Mouse (Mus musculus) hindbrain, embryonic 13.5 days (tissue): Measurements from ENCODE around the gene C2cd4a. TPM values are rescaled to one million over a fixed set of nuclear protein-coding genes. Genes with fewer than 3 reads are reported as not detected.

Experiments
- ATAC-seq: fragments of 200-750 bp; cut with Nextera tagmentation; 2 replicates; pipeline ENCODE4 v1.8.0; 2017; ENCODE audit warnings: moderate TSS enrichment; ENCODE audit not compliant: low FRiP score
- H3K27ac ChIP-seq: fragments of 300-500 bp; sonication (generic); 2 replicates; pipeline ENCODE4 v1.5.1; 2015; ENCODE audit warnings: inconsistent platforms, mild to moderate bottlenecking, moderate library complexity
- H3K27me3 ChIP-seq: fragments of 300-500 bp; sonication (generic); 2 replicates; pipeline ENCODE4 v1.6.1; 2015; ENCODE audit warnings: mild to moderate bottlenecking, inconsistent platforms
- H3K36me3 ChIP-seq: fragments of 300-500 bp; sonication (generic); 2 replicates; pipeline ENCODE4 v1.6.1; 2015; ENCODE audit warnings: mild to moderate bottlenecking, inconsistent platforms
- H3K4me1 ChIP-seq: fragments of 300-500 bp; sonication (generic); replicated peaks from 2 replicates; pipeline ENCODE4 v1.6.1; 2015; ENCODE audit warnings: inconsistent platforms
- H3K4me2 ChIP-seq: fragments of 300-500 bp; sonication (generic); 2 replicates; pipeline ENCODE4 v1.6.1; 2015; ENCODE audit warnings: inconsistent platforms, mild to moderate bottlenecking, moderate library complexity
- H3K4me3 ChIP-seq: fragments of 300-500 bp; sonication (generic); 2 replicates; pipeline ENCODE4 v1.5.1; 2015; ENCODE audit warnings: mild to moderate bottlenecking, inconsistent platforms
- H3K9ac ChIP-seq: fragments of 300-500 bp; sonication (generic); 2 replicates; pipeline ENCODE4 v1.6.1; 2015; ENCODE audit warnings: mild to moderate bottlenecking, inconsistent platforms
- H3K9me3 ChIP-seq: fragments of 300-500 bp; sonication (generic); 2 replicates; pipeline ENCODE4 v1.6.1; 2016; ENCODE audit warnings: inconsistent platforms
- WGBS: fragments of 180-500 bp; shearing (Covaris S2); methylation state at CpG from one replicate; pipeline ENCODE4 v1.1.7; 2015; 5-methylcytosine and 5-hydroxymethylcytosine counted together
- polyA plus RNA-seq: library from polyadenylated mRNA; unstranded; fragments of >200 nt; fragmentation: Nextera tagmentation; extraction: Ambion mirVana; gene quantifications from 2 replicates; pipeline ENCODE4 v1.2.1, GENCODE M21; 2015

C2cd4a gene
- 0.35 TPM in 1 of 2 replicates, not detected in the other for polyA plus RNA-seq

- peak within 1 kb of the TSS; percentile 74 for H3K4me2 ChIP-seq
- H3K9ac ChIP-seq, result peak within 1 kb of the TSS; percentile 70
- peaks cover 59% of the 10 kb centered on the region for H3K27me3 ChIP-seq
- H3K36me3 ChIP-seq, result no peaks in the 10 kb centered on the region
- peak within 1 kb of the TSS; percentile 44; the same call in 1 of the 2 replicates for H3K27ac ChIP-seq
- no peaks in the 10 kb centered on the region for H3K9me3 ChIP-seq
- H3K4me3 ChIP-seq, result peak within 1 kb of the TSS; percentile 55
- WGBS, result 5% methylated on average over 20 of the region's 20 CpGs
- ATAC-seq, result no peak
- H3K4me1 ChIP-seq, result peaks cover 20% of the 10 kb centered on the region
These were observed at the start of gene C2cd4a for GRCm38 (mm10) chr9:67832046-67832605. Gene C2cd4a (minus strand): TSS chr9:67832330.

GRCm38 (mm10) chr9:67878197-67878769, 46.2 kb upstream of the C2cd4a start:
- H3K27ac ChIP-seq, result no peak overlapping the region
- WGBS, result 91% methylated on average over 11 of the region's 11 CpGs
- H3K9ac ChIP-seq, result no peak overlapping the region
- H3K36me3 ChIP-seq, result peaks cover 12% of the 10 kb centered on the region
- H3K9me3 ChIP-seq, result no peaks in the 10 kb centered on the region
- no peak for ATAC-seq
- no peak overlapping the region for H3K4me3 ChIP-seq
- no peaks in the 10 kb centered on the region for H3K4me1 ChIP-seq
- H3K4me2 ChIP-seq, result no peak overlapping the region
- no peaks in the 10 kb centered on the region for H3K27me3 ChIP-seq

GRCm38 (mm10) chr9:67877081-67877718, 45.1 kb upstream of the C2cd4a start:
- 86% methylated on average over 14 of the region's 14 CpGs for WGBS
- H3K9me3 ChIP-seq, result no peaks in the 10 kb centered on the region
- no peak overlapping the region for H3K27ac ChIP-seq
- no peak for ATAC-seq
- H3K4me3 ChIP-seq, result no peak overlapping the region
- H3K4me1 ChIP-seq, result no peaks in the 10 kb centered on the region
- no peaks in the 10 kb centered on the region for H3K27me3 ChIP-seq
- no peak overlapping the region for H3K4me2 ChIP-seq
- peaks cover 12% of the 10 kb centered on the region for H3K36me3 ChIP-seq
- H3K9ac ChIP-seq, result no peak overlapping the region

GRCm38 (mm10) chr9:67875337-67875736, 43.2 kb upstream of the C2cd4a start:
- no peak overlapping the region for H3K4me2 ChIP-seq

GRCm38 (mm10) chr9:67874522-67875222, 42.5 kb upstream of the C2cd4a start:
- Histone ChIP-seq H3K4me3 (no peak overlapping the region), H3K4me1 (no peaks in the 10 kb centered on the region), H3K9ac (no peak overlapping the region), H3K4me2 (no peak overlapping the region), H3K27me3 (no peaks in the 10 kb centered on the region), H3K36me3 (peaks cover 12% of the 10 kb centered on the region), H3K9me3 (no peaks in the 10 kb centered on the region), H3K27ac (no peak overlapping the region)
- 74% methylated on average over 7 of the region's 7 CpGs for WGBS
- no peak for ATAC-seq

More at GRCm38 (mm10) chr9:67875337-67875736, 43.2 kb upstream of the C2cd4a start:
- 59% methylated on average over 2 of the region's 2 CpGs for WGBS
- H3K9me3 ChIP-seq, result no peaks in the 10 kb centered on the region
- H3K36me3 ChIP-seq, result peaks cover 12% of the 10 kb centered on the region
- H3K9ac ChIP-seq, result no peak overlapping the region
- no peaks in the 10 kb centered on the region for H3K4me1 ChIP-seq
- ATAC-seq, result no peak
- H3K4me3 ChIP-seq, result no peak overlapping the region
- no peaks in the 10 kb centered on the region for H3K27me3 ChIP-seq
- no peak overlapping the region for H3K27ac ChIP-seq

- no peak overlapping the region for H3K4me2 ChIP-seq
- H3K4me3 ChIP-seq, result no peak overlapping the region
These were observed 37.7 kb upstream of the C2cd4a start for GRCm38 (mm10) chr9:67869691-67870450.

GRCm38 (mm10) chr9:67867411-67867810, 35.3 kb upstream of the C2cd4a start:
- H3K9ac ChIP-seq, result no peak overlapping the region
- no peaks in the 10 kb centered on the region for H3K27me3 ChIP-seq
- no peak overlapping the region for H3K27ac ChIP-seq
- no peaks in the 10 kb centered on the region for H3K4me1 ChIP-seq
- no peak overlapping the region for H3K4me3 ChIP-seq
- H3K36me3 ChIP-seq, result no peaks in the 10 kb centered on the region
- no peaks in the 10 kb centered on the region for H3K9me3 ChIP-seq
- 83% methylated on average over 6 of the region's 6 CpGs for WGBS
- ATAC-seq, result no peak
- no peak overlapping the region for H3K4me2 ChIP-seq

More at GRCm38 (mm10) chr9:67869691-67870450, 37.7 kb upstream of the C2cd4a start:
- no peaks in the 10 kb centered on the region; the same call in 1 of the 2 replicates for H3K36me3 ChIP-seq
- no peak for ATAC-seq
- no peak overlapping the region for H3K9ac ChIP-seq
- WGBS, result 90% methylated on average over 16 of the region's 16 CpGs
- no peaks in the 10 kb centered on the region for H3K4me1 ChIP-seq
- H3K9me3 ChIP-seq, result no peaks in the 10 kb centered on the region
- H3K27ac ChIP-seq, result no peak overlapping the region
- H3K27me3 ChIP-seq, result no peaks in the 10 kb centered on the region

GRCm38 (mm10) chr9:67865411-67865810, 33.3 kb upstream of the C2cd4a start:
- 70% methylated on average over 7 of the region's 7 CpGs for WGBS
- H3K27me3 ChIP-seq, result no peaks in the 10 kb centered on the region
- ATAC-seq, result no peak

GRCm38 (mm10) chr9:67864011-67864410, 31.9 kb upstream of the C2cd4a start:
- H3K9me3 ChIP-seq, result no peaks in the 10 kb centered on the region
- H3K4me2 ChIP-seq, result no peak overlapping the region
- no peak for ATAC-seq
- 38% methylated on average over 4 of the region's 4 CpGs for WGBS
- H3K27ac ChIP-seq, result no peak overlapping the region
- no peaks in the 10 kb centered on the region for H3K27me3 ChIP-seq
- peaks cover 5% of the 10 kb centered on the region; the same call in 1 of the 2 replicates for H3K36me3 ChIP-seq
- H3K4me1 ChIP-seq, result no peaks in the 10 kb centered on the region
- H3K4me3 ChIP-seq, result no peak overlapping the region
- no peak overlapping the region for H3K9ac ChIP-seq

More at GRCm38 (mm10) chr9:67865411-67865810, 33.3 kb upstream of the C2cd4a start:
- Histone ChIP-seq H3K4me2 (no peak overlapping the region), H3K4me1 (no peaks in the 10 kb centered on the region), H3K4me3 (no peak overlapping the region), H3K27ac (no peak overlapping the region), H3K36me3 (peaks cover 5% of the 10 kb centered on the region; the same call in 1 of the 2 replicates), H3K9ac (no peak overlapping the region), H3K9me3 (no peaks in the 10 kb centered on the region)

GRCm38 (mm10) chr9:67863332-67863731, 31.2 kb upstream of the C2cd4a start:
- H3K4me1 ChIP-seq, result no peaks in the 10 kb centered on the region
- no peak overlapping the region for H3K4me2 ChIP-seq
- no peaks in the 10 kb centered on the region for H3K27me3 ChIP-seq
- H3K27ac ChIP-seq, result no peak overlapping the region
- WGBS, result 96% methylated on average over 5 of the region's 5 CpGs
- no peaks in the 10 kb centered on the region for H3K9me3 ChIP-seq
- no peak overlapping the region for H3K4me3 ChIP-seq
- no peak for ATAC-seq
- H3K36me3 ChIP-seq, result peaks cover 6% of the 10 kb centered on the region
- no peak overlapping the region for H3K9ac ChIP-seq

- Histone ChIP-seq H3K9me3 (no peaks in the 10 kb centered on the region), H3K9ac (no peak overlapping the region), H3K4me1 (no peaks in the 10 kb centered on the region), H3K4me3 (no peak overlapping the region), H3K27ac (no peak overlapping the region), H3K36me3 (peaks cover 21% of the 10 kb centered on the region), H3K27me3 (no peaks in the 10 kb centered on the region), H3K4me2 (no peak overlapping the region)
- no peak for ATAC-seq
- WGBS, result 93% methylated on average over 2 of the region's 2 CpGs
These were observed 28.1 kb upstream of the C2cd4a start for GRCm38 (mm10) chr9:67860273-67860672.

GRCm38 (mm10) chr9:67851150-67851549, 19.0 kb upstream of the C2cd4a start:
- Histone ChIP-seq H3K36me3 (peaks cover 13% of the 10 kb centered on the region), H3K9ac (no peak overlapping the region), H3K4me3 (no peak overlapping the region), H3K4me2 (no peak overlapping the region), H3K4me1 (peaks cover 12% of the 10 kb centered on the region), H3K9me3 (no peaks in the 10 kb centered on the region), H3K27me3 (no peaks in the 10 kb centered on the region), H3K27ac (no peak overlapping the region)
- WGBS, result 81% methylated on average over 4 of the region's 4 CpGs
- no peak for ATAC-seq
